Mouse (Mus musculus) embryonic fibroblast, embryonic 13.5 days (primary cell): ENCODE measurements around the gene Bak1. TPM values are rescaled to one million over a fixed set of nuclear protein-coding genes. Genes with fewer than 3 reads are reported as not detected.
A peak's percentile ranks its signal among the peaks of the same experiment; 100 is the strongest.

Experiments used
- H3K27ac ChIP-seq: 2 replicates; pipeline ENCODE4 v1.5.1; 2012; ENCODE audit warnings: low read length, control low read depth, inconsistent platforms; ENCODE audit not compliant: insufficient read depth
- H3K4me1 ChIP-seq: 2 replicates; pipeline ENCODE4 v1.6.1; 2011; ENCODE audit warnings: low read length; ENCODE audit not compliant: control insufficient read depth, insufficient read depth
- H3K4me3 ChIP-seq: 2 replicates; pipeline ENCODE4 v1.5.1; 2011; ENCODE audit warnings: mild to moderate bottlenecking, control low read depth, low read length; ENCODE audit not compliant: insufficient read depth
- CTCF ChIP-seq: IDR thresholded peaks from 2 replicates; pipeline ENCODE4 v1.5.1; 2011; ENCODE audit warnings: mild to moderate bottlenecking, control low read depth, low read length, moderate library complexity, borderline replicate concordance; ENCODE audit not compliant: insufficient read depth
- POLR2A ChIP-seq: IDR thresholded peaks from 2 replicates; pipeline ENCODE4 v1.6.1; 2011; ENCODE audit warnings: low read depth, mild to moderate bottlenecking, control low read depth, low read length, moderate library complexity
- polyA plus RNA-seq: library from polyadenylated mRNA; stranded (reverse); fragments of >200 nt; gene quantifications from 2 replicates; pipeline ENCODE4 v1.2.4, GENCODE M21; 2011; ENCODE audit warnings: low read depth; ENCODE audit not compliant: missing spikeins, insufficient read length

The Bak1 gene
- polyA plus RNA-seq, 1 experiment = 114 TPM

DNA sequence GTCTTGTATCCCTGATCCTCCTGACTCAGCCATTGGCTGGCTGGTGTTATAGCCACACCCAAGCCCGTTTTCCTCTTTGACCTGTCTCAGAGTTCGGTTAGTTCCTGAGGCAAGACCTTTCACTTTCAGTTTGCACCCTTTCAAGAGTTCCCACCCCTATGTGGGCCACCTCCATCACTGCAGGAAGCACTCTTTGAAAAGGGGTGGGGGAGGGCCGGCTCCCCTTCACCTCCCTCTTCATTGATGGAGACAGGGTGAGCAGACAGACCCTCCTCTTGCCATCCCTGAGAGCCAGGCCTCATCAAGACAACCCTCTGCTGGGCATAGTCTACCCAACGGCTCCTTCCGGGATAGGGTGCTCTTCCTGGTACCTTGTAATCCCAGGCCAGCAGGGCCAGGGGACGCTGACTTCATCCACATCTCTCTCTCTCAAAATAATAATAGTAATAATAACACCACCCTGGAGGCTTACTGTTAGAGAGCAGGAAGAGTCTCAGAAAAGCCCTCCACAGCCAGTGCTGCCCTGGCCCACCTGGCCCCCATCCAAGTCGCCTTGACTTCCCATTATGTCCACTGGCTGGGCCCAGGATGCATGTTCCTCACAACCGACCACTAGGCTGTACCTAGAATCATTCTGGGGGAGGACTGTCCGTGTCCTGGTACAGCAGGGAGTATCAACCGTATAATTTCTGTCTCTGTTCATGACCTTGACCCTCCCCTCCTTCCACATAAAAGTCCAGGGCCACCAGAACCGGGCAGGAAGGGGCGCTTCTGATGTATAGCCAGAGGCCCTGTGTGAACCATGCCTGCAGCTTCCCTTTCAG, 1.1 kb downstream of the Bak1 start:
- Histone ChIP-seq H3K27ac (peak overlapping the region; percentile 39), H3K4me1 (peaks cover 4% of the 10 kb centered on the region), H3K4me3 (peak overlapping the region; percentile 65)
- TF ChIP-seq CTCF (no peak), POLR2A (peak; percentile 49; the same call in 1 of the 2 replicates)

DNA sequence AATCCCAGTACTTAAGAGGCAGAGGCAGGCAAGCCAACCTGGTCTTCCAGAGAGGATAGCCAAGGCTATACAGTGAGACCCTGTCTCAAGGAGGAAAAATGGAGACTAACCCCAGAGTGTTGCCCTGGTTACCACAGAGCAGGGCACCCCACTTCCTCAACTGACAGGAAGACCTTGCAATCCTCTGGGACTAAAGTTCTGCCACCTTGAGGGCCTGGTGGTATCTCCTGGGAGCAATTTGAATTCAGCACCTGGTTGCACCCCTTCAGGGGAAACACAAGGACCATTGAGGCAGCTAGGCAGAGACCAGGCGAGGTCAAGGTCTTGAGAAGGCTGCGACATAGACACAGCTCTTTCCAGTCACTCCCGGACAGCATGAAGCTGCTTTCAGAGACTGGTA, 2.9 kb downstream of the Bak1 start:
- Histone ChIP-seq H3K4me3 (no peak overlapping the region), H3K27ac (no peak overlapping the region), H3K4me1 (peaks cover 4% of the 10 kb centered on the region)
- no peak for TF ChIP-seq POLR2A
- TF ChIP-seq CTCF = no peak

DNA sequence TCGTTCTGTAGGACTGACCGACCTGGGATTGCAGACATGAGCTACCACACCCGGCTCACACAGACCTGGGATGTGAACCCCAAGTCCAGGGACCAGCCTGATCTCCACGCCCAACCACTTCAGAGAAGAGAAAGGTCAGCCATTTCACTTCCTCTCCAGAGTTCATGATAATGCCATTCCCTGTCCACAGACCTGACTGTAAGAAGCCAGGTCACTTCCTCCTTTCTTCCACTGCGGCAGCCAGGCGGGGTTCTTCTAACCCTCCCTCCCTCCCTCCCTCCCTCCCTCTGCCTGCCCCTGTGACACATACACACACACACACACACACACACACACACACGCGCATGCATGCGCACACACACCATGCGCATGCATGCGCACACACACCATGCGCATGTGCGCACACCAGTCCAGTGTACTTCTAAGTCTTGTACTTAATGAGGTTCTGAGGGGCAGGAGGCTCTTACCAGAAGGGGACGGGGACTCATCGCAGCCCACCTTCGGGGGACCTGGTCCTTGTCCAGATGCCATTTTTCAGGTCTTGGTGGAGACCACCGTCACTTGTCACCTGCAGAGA, 3.4 kb downstream of the Bak1 start:
- no peak for TF ChIP-seq POLR2A
- no peak for TF ChIP-seq CTCF
- H3K27ac ChIP-seq = no peak overlapping the region

DNA sequence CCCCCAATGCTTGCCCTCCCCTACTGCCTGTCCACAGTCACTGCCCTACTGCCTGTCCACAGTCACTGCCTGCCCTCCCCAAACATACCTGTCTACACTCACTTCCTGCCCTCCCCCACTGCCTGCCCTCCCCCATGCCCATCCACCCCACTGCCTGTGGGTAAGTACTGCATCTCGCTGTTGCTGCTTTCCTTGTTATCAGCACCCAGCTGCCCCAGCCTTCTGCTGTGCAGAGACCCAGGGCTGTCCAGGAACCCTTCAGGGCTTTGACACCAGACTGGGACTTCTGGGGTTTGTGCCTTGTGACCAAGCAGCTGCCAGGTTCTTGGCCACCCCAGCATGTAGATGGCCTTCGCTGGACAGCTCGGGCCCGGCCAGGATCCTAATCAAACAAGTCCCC, 5.5 kb downstream of the Bak1 start:
- Histone ChIP-seq H3K27ac (no peak overlapping the region), H3K4me1 (peaks cover 4% of the 10 kb centered on the region; the same call in 1 of the 2 replicates), H3K4me3 (no peak overlapping the region)
- no peak for TF ChIP-seq CTCF
- TF ChIP-seq POLR2A = no peak

More for the DNA sequence above, 3.4 kb downstream of the Bak1 start:
- peaks cover 4% of the 10 kb centered on the region for H3K4me1 ChIP-seq
- H3K4me3 ChIP-seq = no peak overlapping the region

DNA sequence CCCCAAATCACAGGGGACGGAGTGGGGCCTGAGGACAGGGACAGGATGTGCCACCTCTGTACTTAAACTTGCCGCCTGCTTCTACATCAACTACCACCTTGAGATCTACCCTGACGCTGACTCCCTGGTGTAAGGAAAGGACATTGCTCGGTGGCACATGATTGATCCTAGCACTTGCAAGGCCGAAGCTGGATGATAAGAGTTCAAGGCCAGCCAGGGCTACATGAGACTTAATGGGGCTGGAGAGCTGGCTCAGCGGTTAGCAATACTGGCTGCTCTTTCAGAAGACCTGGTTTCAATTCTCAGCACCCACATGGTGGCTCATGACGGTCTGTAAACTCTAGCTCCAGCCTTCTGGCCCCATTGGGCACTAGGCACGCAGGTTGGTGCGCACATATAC, 7.1 kb downstream of the Bak1 start:
- H3K4me3 ChIP-seq = no peak overlapping the region
- no peaks in the 10 kb centered on the region for H3K4me1 ChIP-seq
- no peak overlapping the region for H3K27ac ChIP-seq
- TF ChIP-seq CTCF (no peak), POLR2A (no peak)

DNA sequence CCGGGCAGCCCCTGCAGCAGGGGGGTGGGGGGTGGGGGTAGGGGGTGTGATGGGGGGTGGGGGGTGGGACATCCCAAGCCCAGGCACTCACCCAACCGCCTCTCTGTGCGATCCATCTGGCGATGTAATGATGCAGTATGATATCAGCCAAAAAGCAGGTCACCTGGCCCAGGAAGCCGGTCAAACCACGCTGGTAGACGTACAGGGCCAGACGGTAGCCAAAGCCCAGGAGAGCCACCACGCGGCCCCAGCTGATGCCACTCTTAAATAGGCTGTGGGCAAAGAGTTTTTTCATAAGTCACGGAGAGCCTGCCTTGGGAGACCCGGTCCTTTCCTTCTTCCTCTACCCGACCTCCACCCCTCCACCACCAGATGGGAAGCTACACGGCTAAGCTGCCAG, 7.7 kb downstream of the Bak1 start:
- Histone ChIP-seq H3K27ac (no peak overlapping the region), H3K4me1 (no peaks in the 10 kb centered on the region), H3K4me3 (no peak overlapping the region)
- TF ChIP-seq CTCF (no peak), POLR2A (no peak)

DNA sequence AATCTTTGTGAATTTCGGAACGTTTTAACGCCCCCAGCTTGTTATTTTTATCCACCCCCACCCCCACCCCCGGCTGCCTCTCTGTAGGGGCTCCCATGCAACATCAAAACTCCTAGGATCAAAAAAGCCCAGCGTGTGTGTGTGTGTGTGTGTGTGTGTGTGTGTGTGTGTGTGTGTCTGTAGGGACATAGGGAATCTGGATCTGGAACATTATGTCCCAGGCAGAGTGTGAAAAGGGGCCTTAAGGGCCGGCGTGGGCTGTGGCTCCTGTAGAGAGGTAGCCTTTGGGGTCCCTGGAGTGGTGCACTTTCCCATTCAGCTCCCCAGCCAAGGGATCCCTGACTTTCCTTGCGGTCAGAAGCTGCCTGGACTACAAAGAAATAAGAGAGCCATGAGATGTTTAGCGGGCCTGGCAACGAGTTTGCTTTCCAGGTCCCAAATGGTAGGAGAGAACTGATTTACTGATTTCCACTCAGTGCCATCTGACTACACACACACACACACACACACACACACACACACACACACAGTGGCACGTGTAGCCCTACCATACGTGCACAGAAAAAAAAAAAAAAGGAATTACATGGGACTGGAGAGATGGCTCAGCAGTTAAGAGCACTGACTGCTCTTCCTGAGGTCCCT, 10.1 kb downstream of the Bak1 start:
- Histone ChIP-seq H3K4me1 (no peaks in the 10 kb centered on the region), H3K4me3 (no peak overlapping the region), H3K27ac (no peak overlapping the region)
- TF ChIP-seq POLR2A (no peak), CTCF (no peak)

DNA sequence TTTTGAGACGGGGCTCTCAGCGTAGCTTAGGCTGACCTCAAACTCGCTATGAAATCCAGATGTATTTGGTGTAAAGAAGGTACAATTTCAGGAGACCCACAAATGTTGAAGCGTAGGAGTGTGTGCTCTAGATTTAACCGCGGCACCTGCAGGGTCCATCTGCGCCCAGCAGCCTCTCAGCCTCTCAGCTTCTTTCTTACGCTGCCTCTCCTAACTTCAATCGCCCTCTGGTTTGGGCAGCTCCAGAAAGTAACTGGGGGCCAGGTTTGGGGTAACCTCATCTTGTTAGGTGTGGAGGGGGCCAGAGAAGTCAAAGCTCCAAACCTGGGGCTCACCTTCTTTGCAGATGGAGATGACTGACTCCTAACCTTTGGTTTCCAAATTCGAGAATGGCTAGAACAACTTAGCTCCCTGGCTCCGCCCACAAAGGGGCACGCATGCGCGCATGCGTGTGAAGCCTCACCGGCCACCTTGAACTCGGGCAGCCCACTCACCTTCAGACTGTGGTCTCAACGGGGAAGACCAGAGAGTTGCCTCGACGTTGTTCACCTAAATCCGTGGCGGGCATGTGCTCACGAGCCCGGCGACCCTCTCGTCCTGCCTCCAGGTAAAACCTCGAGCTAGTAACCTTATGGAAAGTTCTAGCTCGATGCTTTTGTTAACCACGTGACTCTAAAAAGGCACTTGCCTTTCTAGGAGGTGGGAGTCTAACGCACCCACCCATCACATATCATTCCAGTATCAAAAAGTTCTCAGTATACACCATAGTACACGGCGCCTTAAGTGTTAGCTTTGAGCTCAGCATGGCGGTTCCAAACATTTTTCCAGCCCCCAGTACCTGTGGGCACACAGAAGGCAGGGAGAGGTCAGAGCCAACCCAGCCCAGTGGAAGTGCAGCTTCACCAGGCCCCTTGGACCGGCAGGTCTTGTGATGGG, 11.0 kb downstream of the Bak1 start:
- Histone ChIP-seq H3K27ac (no peak overlapping the region), H3K4me3 (peak overlapping the region; percentile 35)

DNA sequence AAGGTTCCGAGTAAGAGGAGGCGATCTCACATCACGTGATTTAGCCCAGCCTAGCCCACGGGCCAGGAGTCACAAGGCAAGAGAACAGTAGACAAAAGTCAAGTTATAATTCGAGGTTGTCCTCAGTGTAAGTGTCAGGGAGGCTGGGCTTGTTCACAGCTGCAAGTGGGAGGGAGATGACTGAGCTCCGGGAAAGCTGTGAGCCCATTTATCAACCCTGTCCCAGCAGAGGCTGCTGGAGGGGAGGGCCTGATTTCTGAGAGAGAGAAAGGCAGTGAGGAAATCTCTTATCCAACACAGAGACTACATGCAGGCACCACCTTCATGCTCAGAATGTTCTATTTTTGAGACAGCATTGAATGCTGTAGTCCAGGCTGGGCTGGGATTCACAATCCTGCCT, 15.9 kb downstream of the Bak1 start:
- H3K4me1 ChIP-seq = no peaks in the 10 kb centered on the region
- TF ChIP-seq CTCF = no peak
- no peak for TF ChIP-seq POLR2A
- H3K27ac ChIP-seq = no peak overlapping the region
- no peak overlapping the region for H3K4me3 ChIP-seq

More for the DNA sequence above, 11.0 kb downstream of the Bak1 start:
- no peak for TF ChIP-seq CTCF
- TF ChIP-seq POLR2A = peak; percentile 51; the same call in 1 of the 2 replicates
- no peaks in the 10 kb centered on the region for H3K4me1 ChIP-seq
